Mouse (Mus musculus) liver, embryonic 14.5 days (tissue): ENCODE data around the gene AC134908.4.

Experiments
- CTCF ChIP-seq: IDR thresholded peaks from 2 replicates; pipeline ENCODE4 v1.5.1; 2016; ENCODE audit warnings: antibody characterized with exemption, low read depth, control low read depth
- EP300 ChIP-seq: IDR thresholded peaks from 2 replicates; pipeline ENCODE4 v1.6.1; 2016; ENCODE audit warnings: antibody characterized with exemption, low read depth

- TF ChIP-seq CTCF (no peak), EP300 (no peak)
Measured at GRCm38 (mm10) chr17:25834595-25835222, 39.2 kb upstream of the AC134908.4 start.
